Mouse (Mus musculus): ENCODE measurements around the gene Sec24b.
A peak's percentile ranks its signal among the peaks of the same experiment; 100 is the strongest.

Gene Sec24b

DNA sequence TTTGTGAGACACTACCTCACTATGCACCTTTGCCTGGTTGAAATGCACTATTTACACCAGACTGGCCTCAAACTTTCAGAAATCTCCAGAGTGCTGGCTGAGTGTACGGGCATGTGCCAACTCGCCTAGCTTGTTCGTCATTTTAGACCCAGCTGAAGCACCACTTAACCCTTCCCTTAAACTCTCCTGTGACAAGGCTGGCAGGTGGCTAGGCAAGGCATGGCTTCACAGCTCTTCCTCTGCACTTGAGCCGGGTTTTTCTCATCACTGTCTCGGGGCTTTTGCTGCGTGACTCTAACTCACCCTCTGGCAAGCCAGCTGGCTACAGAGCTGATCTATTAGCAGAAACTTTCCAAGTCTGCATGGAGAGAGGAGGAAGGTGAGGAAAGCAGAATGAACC lies 6.8 kb downstream of the Sec24b start:
- DNase-seq (ENCODE audit: low read depth), result no peak

DNA sequence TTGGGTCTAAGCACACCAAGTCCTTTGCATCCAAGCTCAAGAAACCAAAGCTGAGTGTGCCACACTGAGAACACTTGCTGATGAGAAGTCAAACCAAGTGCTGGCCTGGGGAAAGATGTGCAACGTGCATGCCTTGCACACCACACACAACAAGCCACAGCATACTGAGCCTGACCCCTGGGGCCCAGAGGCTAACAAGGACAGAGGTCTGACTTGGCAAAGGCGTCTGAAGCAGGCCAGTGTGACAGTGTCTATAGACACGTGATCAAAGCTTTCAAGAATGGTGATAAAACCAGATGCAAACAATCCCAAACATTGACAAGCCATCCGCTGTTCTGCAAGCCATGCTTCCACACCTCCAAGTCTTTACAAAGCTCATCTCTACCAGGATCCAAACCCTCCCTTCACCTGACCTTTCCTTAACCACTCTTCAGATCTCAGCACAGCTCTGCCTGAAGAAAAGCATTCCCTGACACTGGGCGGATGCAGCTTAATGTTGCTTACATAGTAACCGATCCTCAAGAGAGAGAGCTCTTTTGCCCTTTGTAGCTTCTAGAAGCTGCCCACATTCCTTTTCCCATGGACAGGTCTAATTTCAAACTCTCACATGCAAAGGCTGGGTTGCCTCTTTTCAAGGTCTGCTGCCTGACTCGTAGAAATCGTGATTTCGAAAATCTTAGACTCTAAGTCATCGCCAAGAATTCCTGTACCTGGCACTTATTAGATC lies 7.8 kb downstream of the Sec24b start:
- no peak for DNase-seq (ENCODE audit: low read depth)

DNA sequence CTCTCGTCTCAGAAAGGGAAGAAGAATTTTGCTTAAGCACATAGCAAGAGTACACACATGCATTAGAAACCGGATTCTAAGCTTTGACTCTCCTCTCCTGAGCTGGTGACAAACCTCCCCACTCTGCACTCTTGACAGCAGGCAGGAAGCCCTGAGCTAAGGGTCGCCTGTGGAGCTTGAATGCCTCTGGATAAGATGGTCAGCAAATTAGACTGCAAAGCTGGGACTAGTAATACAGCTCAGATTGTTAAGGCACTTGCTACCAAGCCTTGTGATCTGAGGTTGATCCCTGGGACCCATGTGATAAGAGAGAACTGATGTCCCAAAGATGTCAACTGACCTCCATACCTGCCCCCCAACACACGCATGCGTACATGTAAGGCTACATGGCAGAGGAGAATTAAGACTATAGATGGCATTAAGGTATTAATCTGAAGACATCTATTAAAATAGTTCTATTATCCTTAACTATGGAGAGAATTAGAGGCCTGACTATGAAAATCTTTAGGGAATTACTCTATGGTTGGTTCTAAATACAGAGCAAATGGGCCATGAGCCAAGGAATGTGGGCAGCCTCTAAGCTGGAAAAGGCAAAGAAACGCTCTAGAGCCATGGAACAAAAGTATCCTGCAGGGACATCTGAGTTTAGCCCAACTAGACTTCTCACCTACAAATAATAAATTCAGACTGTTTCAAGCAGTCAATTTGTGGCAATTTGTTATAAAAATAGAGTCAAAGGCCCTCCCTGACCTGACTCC lies 8.6 kb downstream of the Sec24b start:
- no peak for DNase-seq (ENCODE audit: low read depth)

DNA sequence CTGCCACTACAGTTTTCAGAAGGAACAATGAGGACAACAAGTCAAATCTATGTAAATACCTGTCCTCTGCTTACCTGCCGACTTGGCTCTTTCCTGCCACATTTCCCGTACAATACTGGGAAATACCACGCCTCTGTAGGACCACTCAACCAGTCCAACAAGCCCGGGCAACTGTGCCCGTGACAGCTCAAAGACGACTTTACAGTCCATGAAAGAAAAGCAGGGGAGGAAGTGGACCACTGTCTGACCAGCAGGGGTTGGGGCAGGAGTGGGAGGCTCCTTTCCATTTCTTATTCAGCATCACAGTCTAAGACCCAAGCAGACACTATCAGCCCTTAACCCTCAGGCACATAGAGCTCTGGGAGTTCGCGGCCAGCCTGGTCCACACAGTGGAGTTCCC lies 9.2 kb downstream of the Sec24b start:
- DNase-seq (ENCODE audit: low read depth), result no peak

DNA sequence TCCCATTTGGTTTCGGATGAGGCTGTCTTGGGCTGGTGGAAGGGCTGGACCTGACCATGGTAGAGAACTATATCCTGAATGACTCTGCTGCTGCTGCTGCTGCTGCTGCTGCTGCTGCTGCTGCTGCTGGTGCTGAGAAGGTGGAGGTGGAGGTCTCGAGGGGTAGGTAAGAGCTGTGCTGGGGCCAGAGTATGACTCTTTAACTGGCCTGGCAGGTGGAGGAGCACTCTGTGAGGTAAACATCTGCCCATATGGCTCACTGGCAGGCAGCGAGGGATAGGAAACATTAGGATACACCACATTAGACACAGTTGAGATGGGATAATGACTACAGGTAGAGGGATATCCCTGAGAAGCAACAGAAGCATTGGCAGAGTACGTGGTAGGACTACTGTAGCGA lies 20.6 kb downstream of the Sec24b start:
- no peak for DNase-seq (ENCODE audit: low read depth)

DNA sequence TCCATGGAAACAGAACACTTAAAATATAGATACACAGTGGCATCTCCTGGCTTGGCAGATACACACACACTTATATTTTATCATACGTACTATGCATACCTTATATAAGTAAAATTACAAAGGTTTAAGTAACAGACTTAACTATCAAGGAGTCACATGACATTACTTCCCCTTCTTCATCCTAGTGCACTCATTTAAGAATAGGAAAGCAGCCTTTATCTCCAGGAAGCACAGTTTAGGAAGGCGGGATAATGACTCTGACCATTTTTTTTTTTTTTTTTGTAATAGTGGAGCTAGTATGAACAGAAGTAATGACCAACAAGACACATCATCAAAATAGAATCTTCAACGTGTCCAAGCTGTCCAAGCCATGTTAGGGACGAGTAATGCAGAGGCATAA lies 21.3 kb downstream of the Sec24b start:
- DNase-seq (ENCODE audit: low read depth), result no peak

DNA sequence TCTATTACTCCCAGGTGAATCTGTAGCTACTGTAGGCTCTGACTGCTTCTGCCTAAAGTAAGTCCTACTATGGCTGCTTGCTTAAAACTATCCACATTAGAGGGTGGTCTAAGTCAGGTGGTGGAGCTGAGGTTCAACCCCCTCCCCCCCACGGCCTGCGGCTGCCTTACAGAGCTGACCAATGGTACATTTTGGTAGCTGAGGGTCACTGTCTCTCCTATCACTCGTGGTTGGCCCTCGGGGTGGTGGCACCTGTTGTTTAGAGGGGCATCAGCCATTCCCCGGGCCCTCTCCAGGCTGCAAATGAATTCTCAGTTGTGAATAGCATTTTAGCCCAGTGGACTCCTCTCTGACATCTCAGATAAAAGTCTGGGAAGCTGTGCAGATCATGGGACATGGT lies 32.6 kb downstream of the Sec24b start:
- no peak for DNase-seq (ENCODE audit: low read depth)

DNA sequence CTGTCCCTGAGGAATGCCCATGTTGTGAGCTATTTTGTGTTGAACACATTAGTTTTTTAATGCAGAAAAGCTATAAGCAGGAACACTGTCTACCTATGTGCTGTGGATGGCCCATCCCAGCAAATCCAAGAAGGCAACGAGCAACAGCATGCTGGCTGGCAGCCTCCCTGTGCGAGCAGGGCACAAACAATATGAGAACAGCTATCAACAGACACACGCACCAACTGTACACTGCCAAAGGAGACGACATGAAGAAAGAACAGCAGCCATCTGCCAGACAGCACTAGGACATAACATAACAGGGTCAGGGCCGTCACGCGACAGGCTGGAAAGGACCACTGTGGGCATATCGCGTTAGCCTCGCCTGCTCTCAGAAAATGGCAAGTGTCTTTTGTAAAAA lies 35.2 kb downstream of the Sec24b start:
- DNase-seq (ENCODE audit: low read depth), result no peak

DNA sequence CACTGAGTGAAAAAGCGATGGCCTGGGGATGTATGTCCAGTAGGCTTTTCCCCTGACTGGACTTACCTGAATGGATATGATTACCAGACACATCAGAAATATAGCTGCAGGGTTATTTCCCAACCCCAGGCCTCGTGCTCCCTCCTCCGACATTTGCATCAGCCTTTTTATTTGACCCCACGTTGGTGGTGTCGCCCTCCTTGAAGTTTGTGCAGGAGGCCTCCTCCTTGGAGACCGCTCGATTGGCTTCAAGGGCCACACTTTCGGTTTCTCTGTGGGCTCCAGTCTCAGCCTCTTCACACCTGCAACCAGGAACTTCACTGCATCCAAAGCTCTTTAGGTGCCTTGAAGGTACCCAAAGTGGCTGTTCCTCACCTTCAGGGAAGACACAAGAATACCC lies 35.8 kb downstream of the Sec24b start:
- DNase-seq (ENCODE audit: low read depth), result no peak

DNA sequence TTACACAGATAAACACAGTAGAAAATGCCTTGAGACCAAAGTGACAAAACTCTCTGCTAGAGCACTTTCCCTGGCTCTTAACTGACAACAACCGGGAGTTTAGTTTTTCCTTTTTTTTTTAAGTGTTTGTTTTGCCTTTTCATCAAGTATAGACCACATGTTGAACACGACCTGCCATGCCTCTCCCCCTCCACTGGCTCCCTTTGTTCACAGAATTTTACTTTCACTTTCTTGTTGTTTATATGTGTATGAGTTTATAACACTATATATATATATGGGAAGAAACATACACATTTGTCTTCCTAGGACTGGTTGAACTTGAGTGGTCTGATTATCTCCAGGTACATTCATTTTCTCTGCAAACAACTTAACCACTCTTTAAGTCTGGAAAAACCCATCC lies 48.4 kb downstream of the Sec24b start:
- no peak for DNase-seq (ENCODE audit: low read depth)

DNA sequence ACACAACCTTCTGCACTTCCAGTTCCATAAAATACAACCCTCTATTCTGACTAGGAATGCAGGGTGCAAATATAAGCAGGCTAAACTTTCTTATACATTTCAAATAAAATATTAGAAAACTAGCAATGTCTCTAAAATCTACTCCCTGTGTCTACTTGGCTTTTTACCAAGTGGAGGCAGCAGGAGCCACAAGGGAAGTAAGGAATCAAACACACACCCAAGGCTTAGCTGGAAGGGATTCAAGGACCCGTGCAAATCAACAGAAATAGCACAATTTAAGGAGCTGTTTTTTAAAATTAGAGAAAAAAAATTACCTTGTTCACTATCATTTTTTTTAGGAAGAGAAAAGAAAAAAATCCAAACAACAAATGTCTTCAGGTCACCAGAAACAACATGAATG lies 50.1 kb downstream of the Sec24b start:
- DNase-seq (ENCODE audit: low read depth), result no peak

DNA sequence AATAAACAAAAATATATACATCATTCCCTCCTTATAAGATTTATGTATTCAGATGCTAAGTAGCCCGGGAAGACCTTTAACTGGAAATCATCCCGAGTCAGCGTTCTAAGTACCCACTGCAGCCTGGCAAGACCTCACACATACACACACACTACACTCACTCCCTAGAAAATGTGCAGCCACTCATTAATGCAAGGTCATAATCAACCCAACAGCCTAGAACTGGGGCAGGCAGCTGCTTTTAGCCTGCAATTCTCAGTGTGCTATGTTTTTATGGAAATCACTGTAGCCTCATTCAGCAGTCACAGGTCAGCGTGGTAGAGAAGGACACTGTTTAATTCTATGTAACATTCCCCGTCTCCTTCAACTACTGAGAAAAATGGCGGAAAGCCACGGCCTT lies 55.2 kb downstream of the Sec24b start:
- no peak for DNase-seq (ENCODE audit: low read depth)

DNA sequence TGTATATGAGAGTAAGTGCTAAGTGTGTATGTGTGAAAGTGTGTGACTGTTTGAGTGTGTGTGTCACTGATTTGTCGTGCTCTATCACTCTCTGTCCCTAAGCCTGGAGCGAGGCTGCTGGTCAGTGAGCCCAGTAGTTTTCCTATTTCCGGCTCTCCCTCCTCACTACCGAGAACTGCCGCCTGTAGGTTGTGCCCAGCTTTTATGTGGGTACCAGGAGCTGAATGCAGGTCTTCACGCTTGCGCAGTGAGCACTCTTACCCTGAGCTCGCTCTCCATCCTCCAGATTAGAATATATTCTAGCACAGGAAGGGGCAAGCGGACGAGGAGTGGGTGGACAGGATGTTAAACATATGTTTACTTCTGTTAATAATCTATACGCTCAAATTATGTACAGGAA lies 60.4 kb downstream of the Sec24b start:
- no peak for DNase-seq (ENCODE audit: low read depth)

DNA sequence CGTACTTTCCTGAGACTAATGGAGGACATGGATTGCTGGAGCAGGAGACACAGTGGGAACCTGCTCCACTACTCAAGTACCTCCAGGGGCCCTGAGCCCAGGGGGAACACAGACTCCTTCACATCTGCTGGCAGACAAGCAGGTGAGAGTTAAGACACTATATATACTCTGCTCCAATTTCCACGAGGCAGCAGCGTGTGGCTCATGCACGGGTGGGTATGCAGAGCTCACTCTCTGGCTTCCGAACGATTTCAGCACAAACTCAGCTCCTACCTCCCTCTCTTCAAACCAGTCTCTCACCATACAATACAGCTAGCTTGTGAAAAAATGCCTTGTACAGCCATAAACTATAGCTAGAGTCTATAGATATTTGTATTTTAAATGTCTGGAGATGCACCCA lies 62.8 kb downstream of the Sec24b start:
- no peak for DNase-seq (ENCODE audit: low read depth)

DNA sequence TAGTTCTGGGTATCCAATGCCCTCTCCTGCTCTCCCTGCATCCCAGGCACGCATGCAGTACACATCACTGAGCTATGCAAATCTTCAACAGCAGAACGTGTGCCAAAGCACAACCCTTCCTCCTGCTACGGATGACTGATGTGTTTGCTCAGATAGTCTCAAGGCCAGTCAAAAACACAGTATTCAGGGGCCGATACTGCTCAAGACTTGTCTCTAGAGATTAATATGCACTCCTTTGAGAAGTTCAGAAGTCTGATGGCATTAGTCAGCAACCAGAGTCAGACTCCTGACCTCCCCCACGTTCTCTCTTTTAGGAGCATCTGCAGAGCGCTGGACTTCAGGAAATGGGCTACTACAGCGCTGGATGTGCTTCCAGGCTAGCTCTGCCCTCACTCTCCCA lies 63.4 kb downstream of the Sec24b start:
- peak; percentile 18 for DNase-seq (ENCODE audit: low read depth)

DNA sequence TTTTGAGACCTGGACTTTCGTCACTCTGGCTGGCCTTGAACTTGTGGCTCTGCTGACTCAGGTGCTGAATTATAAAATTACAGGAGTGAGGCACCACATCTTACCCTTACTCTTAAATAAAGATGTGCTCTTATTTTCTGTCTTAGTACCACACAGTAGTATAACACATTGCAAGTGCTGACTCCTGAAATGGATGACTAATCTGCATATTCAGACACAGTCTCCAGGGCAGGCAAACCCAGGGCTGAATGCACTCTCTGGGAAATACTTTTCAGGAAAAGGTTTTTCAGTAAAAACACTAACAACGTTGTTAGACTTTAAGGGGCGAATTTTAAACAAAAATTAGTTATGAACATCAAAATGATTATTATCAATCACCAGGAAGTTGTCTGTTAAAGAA lies 64.0 kb downstream of the Sec24b start:
- DNase-seq (ENCODE audit: low read depth), result no peak

DNA sequence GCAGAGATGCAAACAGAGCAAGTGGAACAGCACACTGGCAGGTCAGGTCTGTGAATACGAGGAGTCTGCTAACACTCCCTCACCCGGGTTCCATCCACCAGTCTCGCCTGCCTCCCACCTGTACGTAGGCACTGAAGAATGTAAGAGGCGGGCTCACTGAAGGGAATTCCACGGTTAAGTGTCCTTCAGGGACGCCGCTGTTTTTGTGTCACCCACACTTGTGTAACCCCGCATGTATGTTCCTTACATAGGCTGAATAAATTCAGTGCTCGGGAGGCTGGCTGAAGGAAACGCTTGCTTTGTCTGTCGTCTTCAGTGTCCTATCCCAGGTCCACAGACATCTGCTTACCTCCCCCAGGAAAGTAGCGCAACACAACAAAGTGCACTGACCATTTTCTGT lies 74.1 kb downstream of the Sec24b start:
- DNase-seq (ENCODE audit: low read depth), result no peak

DNA sequence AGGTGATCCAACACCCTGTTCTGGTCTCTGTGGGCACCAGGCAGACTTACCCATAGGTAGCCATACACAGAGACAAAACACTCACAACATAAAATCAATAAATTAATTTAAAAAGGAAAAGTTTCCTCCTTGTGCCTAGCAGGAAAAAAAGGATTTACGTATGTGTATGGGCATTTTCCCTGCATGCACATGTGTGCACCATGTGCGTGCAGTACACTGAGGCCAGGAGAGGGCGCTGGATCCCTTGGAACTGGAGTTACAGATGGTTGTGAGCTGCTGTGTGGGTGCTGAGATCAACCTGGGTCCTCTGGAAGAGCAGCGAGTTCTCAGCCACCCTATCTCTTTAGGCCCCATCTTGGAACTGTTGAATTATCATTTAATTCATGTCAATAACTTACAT lies 76.0 kb downstream of the Sec24b start:
- DNase-seq (ENCODE audit: low read depth), result no peak

DNA sequence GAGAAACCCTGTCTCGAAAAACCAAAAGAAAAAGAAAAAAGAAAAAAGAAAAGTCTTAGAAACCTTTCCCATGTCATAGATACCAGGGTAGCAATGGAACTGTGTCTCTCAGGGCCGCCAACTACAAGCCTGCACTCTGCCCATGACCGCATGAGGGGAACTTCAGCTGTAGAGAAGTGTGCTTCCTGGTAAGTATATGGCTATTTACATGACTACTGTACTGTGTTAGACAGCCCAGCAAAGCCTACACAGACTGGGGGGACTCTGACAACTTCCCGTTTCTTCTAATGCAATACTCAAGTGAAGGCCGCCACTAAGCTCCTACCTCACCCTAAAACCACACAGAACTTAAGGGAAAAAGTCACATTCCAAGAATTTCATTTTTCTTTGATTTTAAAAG lies 76.6 kb downstream of the Sec24b start:
- DNase-seq (ENCODE audit: low read depth), result no peak

DNA sequence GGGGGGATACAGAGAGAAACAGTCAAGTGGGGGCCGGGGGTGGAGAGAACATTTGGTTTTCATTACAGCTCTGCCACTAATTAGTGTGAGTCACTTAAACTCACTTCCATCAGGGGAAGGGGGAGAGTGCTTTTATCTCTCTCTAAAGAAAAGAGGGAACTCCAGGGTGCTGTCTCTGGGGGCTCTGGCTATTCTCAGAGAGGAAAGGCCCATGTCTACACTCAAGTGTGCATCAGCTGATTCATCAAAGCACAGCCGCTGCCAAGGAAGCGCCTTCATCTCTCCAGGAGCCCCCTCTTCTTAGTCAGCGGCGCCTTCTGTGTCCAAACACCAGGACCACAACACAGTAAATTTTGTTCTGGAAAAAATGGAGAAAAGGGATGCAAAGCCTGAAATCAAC lies 79.1 kb downstream of the Sec24b start:
- no peak for DNase-seq (ENCODE audit: low read depth)

DNA sequence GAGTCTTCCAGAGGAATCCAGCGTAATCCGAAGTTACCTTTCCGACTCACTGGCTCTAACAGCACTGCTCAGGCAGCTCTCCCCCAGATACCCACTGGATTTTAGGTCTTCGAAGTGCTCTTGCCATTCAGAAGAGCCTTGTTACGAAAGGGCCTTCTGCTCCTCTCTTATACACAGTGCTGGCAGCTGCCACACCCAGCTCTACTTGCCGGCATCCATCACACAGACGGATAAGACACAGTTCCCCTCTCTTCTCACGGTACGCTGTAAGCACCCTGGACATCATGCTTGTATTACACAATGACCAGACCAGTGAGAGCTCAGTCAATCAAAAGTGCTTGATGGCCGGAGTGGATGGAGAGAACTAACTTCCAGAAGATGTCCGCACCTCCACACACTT lies 79.6 kb downstream of the Sec24b start:
- DNase-seq (ENCODE audit: low read depth), result no peak

DNA sequence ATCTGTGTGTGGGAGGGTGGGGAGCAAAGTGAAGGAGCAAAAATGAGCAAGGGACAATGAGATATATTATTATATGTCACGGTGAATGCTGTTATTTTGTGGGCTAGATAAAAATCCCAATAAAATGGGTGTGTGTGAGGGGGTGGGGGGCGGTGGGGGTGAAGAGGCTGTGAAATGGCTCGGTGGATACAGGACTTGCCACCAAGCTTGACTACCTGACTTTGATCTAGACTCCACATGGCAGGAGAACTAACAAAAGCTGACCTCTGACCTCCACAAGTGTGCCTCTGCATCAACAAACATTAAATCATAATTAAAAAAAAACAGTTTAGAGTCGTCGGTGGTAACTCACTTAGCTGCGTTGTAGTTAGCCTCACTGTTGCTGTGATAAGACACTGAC lies 81.8 kb downstream of the Sec24b start:
- DNase-seq (ENCODE audit: low read depth), result no peak

DNA sequence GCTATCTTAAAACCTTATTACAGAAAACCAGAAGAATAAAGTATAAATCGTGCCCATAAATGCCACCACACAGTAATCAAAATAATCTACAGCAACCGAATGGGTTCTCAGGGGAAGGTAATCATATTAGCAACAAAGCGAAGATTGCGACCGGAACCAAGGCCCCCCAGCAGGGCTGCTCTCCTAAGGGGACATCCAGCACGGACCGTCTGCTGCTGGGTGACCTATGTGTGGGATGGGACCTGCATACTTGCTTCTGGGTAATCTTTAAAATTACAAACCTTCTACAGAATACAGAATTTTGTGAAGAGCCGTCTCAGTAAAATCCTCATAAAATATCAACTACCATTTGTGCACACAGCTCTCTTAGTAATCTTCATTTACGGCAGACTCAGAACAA lies 82.6 kb downstream of the Sec24b start:
- no peak for DNase-seq (ENCODE audit: low read depth)

DNA sequence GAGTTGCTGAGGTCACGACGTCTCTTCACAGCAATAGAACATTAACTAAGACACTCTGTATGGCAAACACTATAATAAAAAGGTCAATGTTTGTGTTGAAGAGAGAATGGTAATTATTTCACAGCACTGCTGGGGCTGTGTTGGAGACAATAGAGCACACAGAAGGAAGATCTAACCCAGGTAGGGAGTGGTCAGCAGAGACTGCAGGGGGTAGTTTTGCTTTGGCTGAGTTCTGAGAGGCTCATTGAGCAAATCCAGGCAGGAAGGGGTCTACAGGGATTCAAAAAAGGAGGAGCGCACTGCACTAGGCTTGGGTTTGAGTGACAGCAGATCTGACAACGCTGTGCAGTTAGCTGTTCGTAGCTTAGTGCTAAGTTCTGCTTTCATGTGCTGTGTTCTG lies 85.0 kb downstream of the Sec24b start:
- DNase-seq (ENCODE audit: low read depth), result no peak

Measured in fibroblast of lung, adult 2 months (primary cell).